Mouse (Mus musculus): ENCODE results near the gene Ctdspl.
A peak's percentile ranks its signal among the peaks of the same experiment; 100 is the strongest.

Ctdspl gene

GRCm38 (mm10) chr9:119028226-119029195 is 102.3 kb downstream of the Ctdspl start:
- DNase-seq (ENCODE audit: low read depth, low spot score): no peak

- DNase-seq (ENCODE audit: low read depth, low spot score): no peak
Observed at GRCm38 (mm10) chr9:119029568-119029967, 103.3 kb downstream of the Ctdspl start.

- no peak for DNase-seq (ENCODE audit: low read depth, low spot score)
Observed at GRCm38 (mm10) chr9:119031038-119031437, 104.8 kb downstream of the Ctdspl start.

GRCm38 (mm10) chr9:119031772-119032171 is 105.5 kb downstream of the Ctdspl start:
- DNase-seq (ENCODE audit: low read depth, low spot score): no peak

GRCm38 (mm10) chr9:119032538-119032937 is 106.3 kb downstream of the Ctdspl start:
- DNase-seq (ENCODE audit: low read depth, low spot score): peak; percentile 30

- DNase-seq (ENCODE audit: low read depth, low spot score): no peak
Observed at GRCm38 (mm10) chr9:119033111-119033921, 107.1 kb downstream of the Ctdspl start.

- no peak for DNase-seq (ENCODE audit: low read depth, low spot score)
Observed at GRCm38 (mm10) chr9:119034069-119034468, 107.8 kb downstream of the Ctdspl start.

GRCm38 (mm10) chr9:119034676-119035665 is 108.7 kb downstream of the Ctdspl start:
- no peak for DNase-seq (ENCODE audit: low read depth, low spot score)

- DNase-seq (ENCODE audit: low read depth, low spot score): no peak
Observed at GRCm38 (mm10) chr9:119035836-119036235, 109.6 kb downstream of the Ctdspl start.

GRCm38 (mm10) chr9:119037076-119037730 is 111.0 kb downstream of the Ctdspl start:
- DNase-seq (ENCODE audit: low read depth, low spot score): no peak

- no peak for DNase-seq (ENCODE audit: low read depth, low spot score)
Observed at GRCm38 (mm10) chr9:119038574-119038973, 112.3 kb downstream of the Ctdspl start.

- no peak for DNase-seq (ENCODE audit: low read depth, low spot score)
Observed at GRCm38 (mm10) chr9:119040101-119040775, 114.0 kb downstream of the Ctdspl start.

- DNase-seq (ENCODE audit: low read depth, low spot score): no peak
Observed at GRCm38 (mm10) chr9:119048182-119048903, 122.1 kb downstream of the Ctdspl start.

DNA sequence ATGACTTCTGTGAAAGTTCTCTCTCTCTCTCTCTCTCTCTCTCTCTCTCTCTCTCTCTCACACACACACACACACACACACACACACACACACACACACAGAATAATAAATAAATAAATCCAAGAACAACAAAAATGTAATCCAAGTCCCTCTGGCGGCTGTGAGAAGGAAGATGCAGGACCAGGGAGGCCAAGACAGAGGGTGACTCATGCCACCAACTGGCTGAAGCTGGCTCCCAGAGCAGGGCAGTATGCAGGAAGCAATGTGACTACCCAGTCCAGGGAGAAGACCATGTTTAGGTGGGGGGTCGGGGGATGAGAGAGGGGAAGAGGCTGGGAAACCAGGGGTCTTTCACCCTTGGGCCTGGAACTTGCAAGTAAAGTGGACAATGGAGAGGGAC is 124.9 kb downstream of the Ctdspl start:
- no peak for DNase-seq (ENCODE audit: low read depth, low spot score)

DNA sequence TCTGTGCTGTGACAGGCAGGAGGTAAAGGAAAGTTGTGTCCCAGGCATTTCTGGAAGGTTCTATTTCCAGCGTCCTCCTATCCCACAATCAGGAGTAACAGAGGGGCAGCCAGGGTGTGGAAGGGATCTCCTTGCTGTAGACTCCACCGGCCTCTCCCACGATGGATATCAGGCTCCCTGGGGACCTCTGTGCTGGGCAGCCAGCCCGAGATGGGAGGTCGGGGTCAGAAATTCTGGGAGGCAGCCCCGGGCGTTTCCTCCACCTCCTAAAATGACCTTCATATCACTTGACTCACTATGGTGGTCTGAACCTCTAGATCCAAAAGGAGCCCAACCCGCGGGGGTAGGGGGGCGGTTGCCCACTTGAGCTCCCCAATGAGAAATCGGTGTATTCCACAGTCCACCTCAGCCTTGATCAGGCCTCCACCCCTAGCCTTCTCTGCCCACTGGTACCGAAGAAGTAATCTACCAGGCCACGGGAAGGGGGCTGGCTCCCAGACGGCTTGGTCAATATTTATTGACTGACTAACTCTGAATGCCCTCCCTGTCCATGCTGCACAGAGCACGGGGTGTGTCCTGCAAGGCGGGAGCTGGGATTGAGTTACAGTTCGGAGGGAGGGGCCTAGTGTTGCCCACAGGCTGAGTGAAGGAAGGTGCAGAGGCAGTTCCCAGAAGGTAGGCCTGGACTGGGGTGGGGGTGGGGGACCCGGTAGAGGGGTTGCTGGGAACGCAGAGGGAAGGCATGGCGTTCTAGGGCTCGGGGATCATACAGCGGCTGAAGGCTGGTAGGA is 126.1 kb downstream of the Ctdspl start, which contains the start of gene Vill:
TSS of gene Vill (plus strand) at position 625 of the 791 bp plus-strand sequence.
- DNase-seq (ENCODE audit: low read depth, low spot score): peak; percentile 79

DNA sequence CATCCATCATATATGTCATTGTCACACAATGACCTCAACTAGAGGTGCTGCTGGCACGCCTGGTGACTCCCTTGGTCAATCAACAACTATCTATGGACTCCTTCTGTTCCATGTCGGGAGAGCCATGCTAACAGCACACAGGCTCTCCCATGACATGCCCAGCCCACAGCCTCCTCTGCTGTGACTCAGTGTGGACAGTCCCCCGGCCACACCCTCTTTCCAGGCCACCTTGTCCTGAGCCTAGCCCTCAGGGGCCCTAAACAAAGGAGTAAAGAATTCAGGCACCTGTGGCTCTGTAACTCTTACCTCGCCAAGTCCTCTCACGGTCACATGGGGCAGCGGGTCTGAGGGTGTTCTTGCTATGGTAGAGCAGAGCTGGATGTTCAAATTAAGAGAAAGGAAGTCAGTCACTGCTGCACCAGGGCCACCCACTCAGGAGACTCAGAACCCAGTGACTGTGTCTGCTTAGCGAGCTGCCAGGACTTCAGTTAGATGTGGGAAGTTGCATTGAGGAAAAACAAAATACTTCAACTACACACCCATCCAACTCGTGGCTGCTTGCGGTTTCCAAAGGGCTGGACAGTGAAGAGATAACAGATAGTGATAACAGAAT is 127.8 kb downstream of the Ctdspl start:
- DNase-seq (ENCODE audit: low read depth, low spot score): no peak

DNA sequence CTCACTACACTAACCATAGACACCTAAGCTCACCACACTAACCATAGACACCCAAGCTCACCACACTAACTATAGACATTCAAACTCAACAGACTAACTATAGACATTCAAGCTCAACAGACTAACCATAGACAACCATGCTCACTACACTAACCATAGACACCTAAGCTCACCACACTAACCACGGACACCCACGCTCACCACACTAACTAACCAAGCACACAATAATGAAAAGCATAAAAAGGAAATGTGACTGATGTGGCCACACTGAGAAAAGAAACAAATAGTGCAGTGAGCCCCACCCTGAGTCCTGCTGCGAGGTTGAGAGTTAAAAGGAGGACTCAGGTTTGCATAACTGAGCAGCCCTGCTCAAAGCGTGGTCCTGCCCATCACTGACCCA is 129.1 kb downstream of the Ctdspl start:
- no peak for DNase-seq (ENCODE audit: low read depth, low spot score)

DNA sequence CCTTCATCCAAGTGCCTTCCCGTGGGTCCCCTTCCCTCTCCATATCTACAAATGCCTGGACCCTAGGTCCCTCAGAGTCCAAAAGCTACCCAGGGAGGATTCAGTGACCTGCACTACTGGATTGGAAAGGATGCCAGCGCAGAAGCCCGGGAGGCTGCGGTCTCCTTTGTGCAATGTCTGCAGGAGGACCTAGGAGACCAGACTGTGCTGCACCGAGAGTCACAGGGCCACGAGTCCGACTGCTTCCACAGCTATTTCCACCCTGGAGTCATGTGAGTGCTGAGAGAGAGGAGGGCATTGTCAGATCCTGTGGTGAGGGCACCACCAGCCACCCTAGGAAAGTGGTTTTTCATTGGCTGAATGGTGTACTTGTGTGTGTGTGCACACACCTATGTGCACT is 132.0 kb downstream of the Ctdspl start:
- no peak for DNase-seq (ENCODE audit: low read depth, low spot score)
